8 mouse cellular contexts compared by ENCODE assay signal in genomic region chr19:55825001-55825827, GRCm38 (mm10).
DNase-seq lines count a peak whose midpoint lies in the region; ATAC-seq and TF ChIP-seq lines count a peak whose summit lies in the region.

No protein-coding gene starts in this region.

- TF ChIP-seq CTCF in G1E (IDR thresholded peaks at IDR 0.05; ENCODE audit: low read depth, low read length) = no peak

- DNase-seq in hindbrain, embryonic 10.5 days (ENCODE audit: low spot score) = no peak
- peak; percentile 34 for DNase-seq in G1E (ENCODE audit: low spot score)
- peak; percentile 68 for DNase-seq in skeletal muscle tissue, adult 2 months (ENCODE audit: low read depth, low spot score)
- DNase-seq in spleen, adult 12 weeks (ENCODE audit: low spot score) = no peak
- no peak for DNase-seq in thymus, postnatal 14 days

- H3K36me3 ChIP-seq in hindbrain, embryonic 12.5 days = peaks cover 3% of the 10 kb centered on the region; the same call in 1 of the 2 replicates
- peaks cover 15% of the 10 kb centered on the region for H3K36me3 ChIP-seq in hindbrain, embryonic 10.5 days
- no peaks in the 10 kb centered on the region for H3K36me3 ChIP-seq in G1E (replicated peaks)
- H3K36me3 ChIP-seq in embryonic facial prominence, embryonic 12.5 days = peaks cover 17% of the 10 kb centered on the region
- H3K36me3 ChIP-seq in kidney, embryonic 15.5 days = peaks cover 8% of the 10 kb centered on the region

- H3K9me3 ChIP-seq in hindbrain, embryonic 12.5 days (replicated peaks) = no peaks in the 10 kb centered on the region
- H3K9me3 ChIP-seq in hindbrain, embryonic 10.5 days = no peaks in the 10 kb centered on the region
- 0 out of 2 replicates have a peak, but pooled peaks cover 4% of the 10 kb centered on the region for H3K9me3 ChIP-seq in G1E (replicated peaks)
- H3K9me3 ChIP-seq in embryonic facial prominence, embryonic 12.5 days = no peaks in the 10 kb centered on the region
- no peaks in the 10 kb centered on the region for H3K9me3 ChIP-seq in kidney, embryonic 15.5 days (replicated peaks)

- H3K27ac ChIP-seq in hindbrain, embryonic 12.5 days = 0 out of 2 replicates have a peak overlapping the region, but pooled peaks have one; percentile 8
- H3K27ac ChIP-seq in hindbrain, embryonic 10.5 days = no peak overlapping the region
- H3K27ac ChIP-seq in embryonic facial prominence, embryonic 12.5 days = peak overlapping the region; percentile 61
- peak overlapping the region; percentile 52 for H3K27ac ChIP-seq in kidney, embryonic 15.5 days

- peaks cover 30% of the 10 kb centered on the region for H3K4me1 ChIP-seq in hindbrain, embryonic 12.5 days
- peaks cover 52% of the 10 kb centered on the region for H3K4me1 ChIP-seq in hindbrain, embryonic 10.5 days (replicated peaks)
- H3K4me1 ChIP-seq in G1E (ENCODE audit: insufficient read depth, low read depth, low read length) = peaks cover 40% of the 10 kb centered on the region
- H3K4me1 ChIP-seq in embryonic facial prominence, embryonic 12.5 days = peaks cover 57% of the 10 kb centered on the region
- peaks cover 46% of the 10 kb centered on the region for H3K4me1 ChIP-seq in kidney, embryonic 15.5 days

- no peak overlapping the region for H3K4me2 ChIP-seq in hindbrain, embryonic 12.5 days (replicated peaks)
- H3K4me2 ChIP-seq in embryonic facial prominence, embryonic 12.5 days (replicated peaks) = no peak overlapping the region
- H3K4me2 ChIP-seq in kidney, embryonic 15.5 days = no peak overlapping the region

- H3K27me3 ChIP-seq in hindbrain, embryonic 12.5 days = no peaks in the 10 kb centered on the region
- H3K27me3 ChIP-seq in hindbrain, embryonic 10.5 days (ENCODE audit: insufficient read depth, poor library complexity, severe bottlenecking) = no peaks in the 10 kb centered on the region
- H3K27me3 ChIP-seq in G1E (ENCODE audit: insufficient read depth, low read length) = peaks cover 4% of the 10 kb centered on the region
- no peaks in the 10 kb centered on the region for H3K27me3 ChIP-seq in embryonic facial prominence, embryonic 12.5 days
- H3K27me3 ChIP-seq in kidney, embryonic 15.5 days = no peaks in the 10 kb centered on the region

- no peak for ATAC-seq in hindbrain, embryonic 12.5 days (ENCODE audit: low FRiP score)
- peak; percentile 55 for ATAC-seq in G1E (ENCODE audit: extremely low read depth, insufficient number of reproducible peaks, low FRiP score, poor library complexity, severe bottlenecking)
- ATAC-seq in embryonic facial prominence, embryonic 12.5 days (ENCODE audit: insufficient number of reproducible peaks, insufficient read depth, low FRiP score, low TSS enrichment) = 0 out of 2 replicates have a peak, but pooled peaks have one; percentile 24
- ATAC-seq in kidney, embryonic 15.5 days (replicated peaks; ENCODE audit: low FRiP score) = no peak

- 62% methylated on average over 8 of the region's 8 CpGs for WGBS in hindbrain, embryonic 12.5 days
- WGBS in hindbrain, embryonic 10.5 days = 71% methylated on average over 8 of the region's 8 CpGs
- 24% methylated on average over 8 of the region's 8 CpGs for WGBS in embryonic facial prominence, embryonic 12.5 days
- 33% methylated on average over 8 of the region's 8 CpGs for WGBS in kidney, embryonic 15.5 days

- no peak overlapping the region for H3K4me3 ChIP-seq in hindbrain, embryonic 12.5 days
- H3K4me3 ChIP-seq in hindbrain, embryonic 10.5 days = no peak overlapping the region
- H3K4me3 ChIP-seq in G1E (ENCODE audit: low read depth, low read length) = no peak overlapping the region
- H3K4me3 ChIP-seq in embryonic facial prominence, embryonic 12.5 days = no peak overlapping the region
- H3K4me3 ChIP-seq in kidney, embryonic 15.5 days (replicated peaks) = no peak overlapping the region

- H3K9ac ChIP-seq in hindbrain, embryonic 12.5 days = no peak overlapping the region
- H3K9ac ChIP-seq in embryonic facial prominence, embryonic 12.5 days = no peak overlapping the region
- H3K9ac ChIP-seq in kidney, embryonic 15.5 days = no peak overlapping the region

Comparison
In these comparisons a context has a peak if more than half of its experiments do, and no peak if none do; other contexts are left out.
1. ATAC-seq: peak in G1E (single experiment) and embryonic facial prominence, embryonic 12.5 days (single experiment); none in hindbrain, embryonic 12.5 days (single experiment) and kidney, embryonic 15.5 days (single experiment).
2. DNase-seq: peak in G1E (single experiment) and skeletal muscle tissue, adult 2 months (single experiment); none in hindbrain, embryonic 10.5 days (single experiment), spleen, adult 12 weeks (single experiment) and thymus, postnatal 14 days (single experiment).